Mouse (Mus musculus): ENCODE measurements around the gene Lemd1.
A peak's percentile ranks its signal among the peaks of the same experiment; 100 is the strongest.

The Lemd1 gene

DNA sequence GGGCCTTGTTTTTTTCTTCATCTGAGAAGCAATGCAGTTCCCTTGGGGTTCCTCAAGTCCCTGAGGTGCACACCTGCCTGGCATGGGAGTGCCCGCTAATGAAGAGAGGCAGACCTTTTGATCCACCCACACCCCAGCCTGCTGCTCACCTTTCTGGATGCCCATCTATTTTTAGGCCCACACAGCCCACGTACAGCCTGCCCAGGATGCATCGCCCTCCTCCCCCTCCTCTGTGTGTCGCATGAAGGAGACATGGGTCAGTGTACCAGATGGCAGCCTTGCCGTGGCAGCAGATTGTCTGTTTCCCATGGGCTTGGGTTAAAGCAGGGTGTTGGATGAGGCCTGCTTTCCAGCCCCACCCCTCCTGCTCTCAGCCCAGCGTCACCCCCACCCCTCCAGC lies 98.7 kb downstream of the Lemd1 start:
- DNase-seq (ENCODE audit: low spot score in 2 of 2) = no peak

DNA sequence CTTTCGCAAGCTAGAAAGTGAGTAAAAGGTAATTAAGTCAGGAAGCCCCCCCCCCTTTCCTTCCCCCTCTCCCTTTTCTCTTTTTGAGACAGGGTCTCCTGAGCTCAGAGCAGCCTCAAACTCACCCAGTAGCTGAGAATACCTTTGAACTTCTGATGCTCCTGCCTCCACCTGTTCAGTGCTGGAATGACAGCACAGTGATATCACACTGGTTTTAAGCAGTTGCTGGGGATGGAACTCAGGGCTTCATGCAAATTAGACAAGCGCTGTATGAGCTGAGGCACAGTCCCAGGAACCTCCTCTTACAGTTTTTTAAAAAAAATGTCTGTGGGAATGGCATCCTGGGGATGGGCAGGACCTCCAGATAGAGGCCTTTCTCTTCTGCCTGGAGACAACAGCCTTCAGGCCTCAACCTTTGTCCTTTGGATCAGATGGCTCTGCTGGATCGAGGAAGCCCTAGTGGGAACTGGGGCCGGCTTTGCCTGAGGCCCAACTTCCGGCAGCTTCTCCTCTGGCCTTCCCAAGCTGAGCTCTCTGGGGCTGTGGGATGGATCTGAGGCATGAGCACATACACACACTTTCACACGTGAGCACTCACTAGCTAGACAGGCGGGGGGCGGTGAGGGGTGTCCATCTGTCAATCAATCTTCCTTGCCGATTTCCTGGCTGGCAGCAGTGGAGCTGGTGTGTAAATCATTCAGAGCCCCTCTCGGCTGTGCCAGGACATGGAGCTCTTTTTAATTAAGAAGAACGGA lies 99.9 kb downstream of the Lemd1 start:
- DNase-seq (ENCODE audit: low spot score in 2 of 2) = no peak

DNA sequence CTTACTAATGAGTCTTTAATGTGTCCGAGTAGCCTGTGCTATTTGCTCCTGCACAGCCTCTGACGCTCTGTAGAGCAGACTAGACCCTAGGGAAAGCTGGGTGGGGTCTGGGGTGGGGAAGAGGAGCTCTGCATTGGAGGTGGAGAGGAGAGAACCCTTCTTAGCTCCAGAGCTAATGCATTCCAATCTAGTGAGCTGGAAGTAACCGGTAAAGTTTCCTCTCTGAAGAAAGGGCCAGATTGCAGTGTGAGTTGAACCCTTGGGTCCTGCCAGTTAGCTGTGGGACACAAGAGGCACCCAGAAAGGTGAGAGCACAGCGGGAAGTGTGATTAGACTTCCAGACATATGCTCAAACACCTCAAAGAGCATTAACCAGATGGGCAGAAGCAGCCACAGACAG lies 100.5 kb downstream of the Lemd1 start:
- no peak for DNase-seq (ENCODE audit: low spot score in 2 of 2)

DNA sequence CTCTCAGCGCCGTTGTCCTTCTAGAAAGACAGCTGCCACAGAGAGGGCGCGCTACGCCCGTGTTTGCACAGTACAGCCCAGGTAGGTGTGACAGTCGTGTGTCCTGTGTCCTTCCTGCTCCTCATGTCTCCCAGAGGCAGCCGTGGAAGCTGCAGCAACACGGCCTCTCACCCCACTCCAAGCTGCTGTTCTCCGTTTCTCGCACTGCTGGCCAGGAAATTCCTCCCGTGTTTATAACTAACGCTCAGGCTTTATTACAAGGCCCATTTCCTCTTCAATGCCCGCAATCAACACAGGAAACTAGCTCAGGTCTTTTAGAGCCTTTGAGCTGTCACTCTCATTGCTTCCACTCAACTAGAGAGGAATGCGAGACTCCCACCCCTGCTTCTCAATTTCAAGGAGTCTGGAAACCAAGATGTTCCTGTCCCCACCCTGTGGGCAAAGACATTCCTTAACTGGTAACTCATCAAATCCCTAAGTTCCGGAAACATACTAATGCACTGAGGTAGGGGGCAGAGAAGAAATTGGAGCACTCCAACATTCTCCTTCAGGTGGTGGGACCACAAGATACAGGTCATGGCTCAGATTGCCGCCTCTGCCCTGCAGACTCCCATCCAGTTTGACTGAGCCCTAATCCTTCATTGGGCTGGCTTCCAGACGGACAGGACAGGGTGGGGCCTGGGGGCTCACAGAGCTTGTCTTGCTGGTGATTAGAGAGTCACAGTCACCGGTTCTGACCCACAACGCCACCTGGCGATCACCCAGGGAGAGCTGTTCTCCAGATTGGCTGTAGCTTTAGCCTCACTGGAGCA lies 101.3 kb downstream of the Lemd1 start:
- DNase-seq (ENCODE audit: low spot score in 2 of 2) = no peak

DNA sequence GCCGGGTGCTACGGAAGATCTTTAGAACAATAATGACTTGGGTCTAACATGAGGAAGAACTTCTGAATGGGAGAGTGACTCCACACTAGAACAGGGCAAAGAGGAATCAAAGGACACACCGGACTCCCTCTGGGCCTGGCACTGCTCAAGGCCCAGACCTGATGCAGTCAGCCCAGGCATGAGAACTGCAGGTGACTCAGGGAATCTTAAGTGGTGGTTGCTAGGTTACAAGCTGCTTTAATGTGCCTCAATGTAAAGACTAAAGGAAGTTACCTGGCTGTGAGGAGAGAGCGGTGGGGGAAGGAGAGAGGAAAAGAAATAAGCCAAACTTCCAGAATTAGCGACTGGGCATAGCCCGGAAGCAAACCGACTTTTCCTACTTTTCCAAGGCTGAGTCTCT lies 104.3 kb downstream of the Lemd1 start:
- DNase-seq (ENCODE audit: low spot score in 2 of 2) = no peak

DNA sequence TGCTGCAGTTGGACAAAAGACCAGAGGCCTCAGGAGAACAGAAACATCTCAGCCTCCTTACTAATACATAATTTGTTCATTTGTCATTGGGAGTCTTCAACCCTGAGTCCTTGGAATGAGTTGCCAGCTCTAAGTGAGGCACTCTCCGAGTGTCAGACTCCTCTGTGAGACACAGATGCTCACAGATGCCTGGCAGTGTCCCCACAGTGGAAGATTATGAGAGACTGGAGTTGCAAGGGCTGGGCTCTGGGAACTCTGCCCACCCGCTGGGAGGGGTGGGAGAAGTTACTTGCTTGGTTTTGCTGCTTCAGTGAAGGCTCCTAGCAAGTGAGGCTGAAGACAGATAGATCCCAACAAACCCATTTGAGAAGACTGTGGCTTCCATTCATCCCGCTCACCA lies 104.8 kb downstream of the Lemd1 start:
- peak in 1 of 2 experiments; percentile 29 for DNase-seq (ENCODE audit: low spot score in 2 of 2)

DNA sequence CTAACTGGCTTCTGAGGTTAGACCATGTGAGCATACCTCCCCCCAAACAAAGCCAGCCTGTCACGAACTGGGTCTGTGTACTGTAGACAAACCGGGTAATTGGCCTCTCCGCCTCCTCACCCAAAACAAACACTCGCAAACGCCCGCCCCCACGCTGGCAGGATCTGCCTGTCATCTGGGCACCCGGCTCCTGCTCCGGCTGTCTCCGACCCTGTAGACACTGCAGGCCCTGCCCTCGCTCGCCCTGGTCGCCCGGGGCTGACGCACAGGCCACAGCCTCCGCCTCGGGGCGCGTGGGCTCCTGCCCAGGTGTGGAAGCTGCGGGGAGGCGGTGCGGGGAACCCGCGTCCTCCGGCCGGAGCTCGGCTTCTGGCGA lies 107.2 kb downstream of the Lemd1 start, which contains the start of gene Klhdc8a:
Gene Klhdc8a (plus strand): TSS at position 202 of the 376 bp plus-strand sequence.
- peak; percentile 60 to 61 for DNase-seq (ENCODE audit: low spot score in 2 of 2)

DNA sequence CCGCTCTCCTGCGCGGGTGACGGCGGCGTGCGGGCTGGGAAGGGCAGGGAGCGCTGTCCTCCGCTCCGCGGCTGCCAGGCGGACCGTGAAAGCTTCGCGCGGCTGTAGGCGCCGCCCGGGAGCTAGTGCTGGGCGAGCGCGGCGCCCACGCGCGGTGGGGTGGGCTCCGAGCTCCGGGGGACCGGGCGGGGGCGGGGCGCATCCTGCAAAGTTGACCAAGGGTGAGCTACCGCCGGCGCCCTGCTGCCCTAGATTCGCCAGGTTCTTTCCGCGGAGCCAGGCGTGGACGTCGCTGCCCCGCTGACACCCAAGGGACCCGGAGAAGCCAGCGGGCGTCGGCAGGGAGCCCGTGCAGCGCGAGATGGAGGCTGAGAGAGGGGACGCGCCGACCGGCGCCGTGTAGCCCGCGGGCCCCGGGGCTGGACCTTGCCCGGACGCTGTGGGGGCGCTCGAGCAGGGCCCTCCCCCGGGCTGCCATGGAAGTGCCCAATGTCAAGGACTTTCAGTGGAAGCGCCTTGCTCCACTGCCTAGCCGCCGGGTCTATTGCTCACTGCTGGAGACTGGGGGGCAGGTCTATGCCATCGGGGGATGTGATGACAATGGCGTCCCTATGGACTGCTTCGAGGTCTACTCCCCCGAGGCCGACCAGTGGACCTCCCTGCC lies 107.7 kb downstream of the Lemd1 start:
- DNase-seq (ENCODE audit: low spot score in 2 of 2) = peak in 1 of 2 experiments; percentile 33

DNA sequence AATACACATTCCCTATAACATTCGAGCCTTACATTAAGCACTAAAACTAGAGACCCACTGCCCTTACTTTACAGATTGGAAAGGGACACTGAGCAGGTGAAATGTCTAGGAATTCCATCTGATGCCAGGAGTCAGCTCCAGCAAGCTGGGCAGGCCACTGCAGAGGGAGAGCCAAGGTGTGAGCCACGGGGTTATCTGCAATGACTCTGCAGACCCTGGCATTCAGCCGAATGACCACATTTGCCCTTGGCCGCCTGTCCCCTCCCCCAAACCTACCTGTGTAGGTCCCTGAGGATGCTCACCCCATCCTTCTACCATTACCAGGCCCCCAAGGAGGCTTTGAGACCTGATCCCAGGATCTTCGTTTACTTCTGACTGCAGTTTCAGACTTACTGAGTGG lies 108.5 kb downstream of the Lemd1 start:
- DNase-seq (ENCODE audit: low spot score in 2 of 2) = no peak

DNA sequence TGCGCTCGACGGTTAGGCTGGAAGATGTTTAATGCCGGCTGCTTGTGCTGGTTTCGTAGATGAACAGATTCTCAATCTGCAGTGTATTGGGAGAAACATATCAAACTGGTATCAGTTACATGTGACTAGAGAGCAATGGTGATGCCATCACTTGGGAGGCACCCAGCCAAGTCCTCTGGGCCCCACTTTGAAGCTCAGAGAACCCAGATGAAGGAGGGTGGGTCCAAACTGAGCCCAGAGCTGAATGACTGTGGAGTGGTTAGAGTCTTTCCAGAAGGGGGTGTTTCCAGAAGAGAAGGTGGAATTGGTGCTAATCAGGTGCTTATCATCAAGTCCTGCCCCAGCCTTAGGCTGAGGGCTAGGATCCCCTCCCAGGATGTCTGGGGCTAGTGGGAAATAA lies 110.0 kb downstream of the Lemd1 start:
- no peak for DNase-seq (ENCODE audit: low spot score in 2 of 2)

DNA sequence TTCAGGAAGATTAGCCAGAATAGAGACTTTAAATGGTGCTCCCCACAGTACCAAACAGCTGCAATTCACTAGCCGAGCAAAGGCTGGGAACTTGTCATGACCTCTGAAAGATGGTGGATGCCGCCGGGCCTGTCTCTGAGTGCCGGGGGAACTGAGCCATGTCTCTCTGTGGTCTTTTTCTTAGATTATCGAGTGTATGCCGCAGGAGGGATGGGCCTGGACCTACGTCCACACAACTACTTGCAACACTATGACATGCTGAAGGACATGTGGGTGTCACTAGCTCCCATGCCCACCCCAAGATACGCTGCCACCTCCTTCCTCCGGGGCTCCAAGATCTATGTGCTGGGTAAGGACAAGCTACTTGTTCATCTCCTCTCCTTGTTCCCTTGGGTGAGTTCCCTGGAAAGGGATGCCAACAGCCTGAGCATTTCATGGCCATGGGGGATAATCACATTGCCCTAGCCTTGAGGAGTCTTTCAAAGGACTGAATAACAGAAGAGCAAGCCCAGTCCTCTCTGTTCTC lies 111.2 kb downstream of the Lemd1 start:
- no peak for DNase-seq (ENCODE audit: low spot score in 2 of 2)

DNA sequence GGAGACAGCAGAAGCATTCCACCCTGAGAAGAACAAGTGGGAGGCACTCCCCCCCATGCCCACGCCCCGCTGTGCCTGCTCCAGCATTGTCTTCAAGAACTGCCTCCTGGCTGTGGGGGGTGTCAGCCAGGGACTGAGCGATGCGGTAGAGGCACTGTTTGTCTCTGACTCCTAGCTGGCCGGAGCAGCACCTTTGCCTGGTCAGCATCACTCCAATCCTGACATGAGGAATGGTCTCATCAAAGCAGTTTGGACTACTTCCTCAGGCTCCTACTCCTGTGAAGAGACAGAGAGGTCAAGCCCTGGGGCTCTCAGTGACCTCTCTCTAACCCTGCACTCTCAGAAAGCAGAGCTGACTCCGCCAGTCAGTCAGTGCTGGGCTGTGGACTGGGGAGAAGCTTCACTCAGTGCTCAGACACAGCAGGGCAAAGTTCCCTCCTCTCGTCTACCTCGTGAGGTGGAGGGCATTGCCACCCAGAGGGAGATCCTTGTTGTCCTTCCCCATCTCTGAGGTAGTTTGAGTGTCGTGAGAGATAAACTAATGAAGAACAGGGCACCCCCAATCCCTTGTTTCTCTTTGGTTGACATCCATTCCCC lies 113.5 kb downstream of the Lemd1 start:
- no peak for DNase-seq (ENCODE audit: low spot score in 2 of 2)

DNA sequence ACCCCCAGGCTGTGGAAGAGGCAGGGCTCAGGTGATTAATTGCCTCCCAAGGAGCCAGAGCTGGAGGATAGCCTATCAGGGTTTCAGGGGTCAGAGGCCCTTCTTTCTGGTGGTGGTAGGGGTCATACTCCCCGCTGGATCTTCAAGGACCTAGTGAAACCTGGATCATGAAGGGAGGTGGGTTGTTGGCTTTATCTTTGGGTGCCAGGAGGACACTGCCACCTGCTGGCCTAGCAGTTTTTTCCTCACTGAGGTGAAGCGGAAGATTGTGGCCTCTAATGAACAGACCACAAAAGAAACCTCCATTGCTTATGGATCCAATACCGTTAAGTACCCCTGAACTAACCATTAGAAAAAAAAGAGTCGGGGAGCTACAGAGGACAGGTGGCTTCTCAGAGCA lies 114.9 kb downstream of the Lemd1 start:
- DNase-seq (ENCODE audit: low spot score in 2 of 2) = peak in 1 of 2 experiments; percentile 56

DNA sequence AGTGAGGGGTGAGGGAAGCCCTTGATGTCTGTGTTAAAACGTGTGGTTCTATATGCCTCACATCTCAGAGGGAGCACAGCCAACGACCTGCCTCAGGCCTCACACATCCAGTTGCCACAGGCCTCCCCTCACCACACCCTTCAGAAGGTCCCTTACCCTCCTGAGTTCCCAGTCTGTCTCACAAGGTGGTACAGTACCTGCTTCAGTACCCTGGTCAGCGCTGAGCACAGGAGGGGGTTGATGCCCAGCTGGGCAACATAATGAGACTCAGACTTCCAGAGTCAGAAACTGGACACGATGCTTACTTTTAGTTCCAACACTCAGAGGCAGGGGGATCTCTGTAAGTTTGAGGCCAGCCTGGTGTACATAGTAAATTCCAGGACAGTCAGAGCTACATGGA lies 115.6 kb downstream of the Lemd1 start:
- DNase-seq (ENCODE audit: low spot score in 2 of 2) = no peak

DNA sequence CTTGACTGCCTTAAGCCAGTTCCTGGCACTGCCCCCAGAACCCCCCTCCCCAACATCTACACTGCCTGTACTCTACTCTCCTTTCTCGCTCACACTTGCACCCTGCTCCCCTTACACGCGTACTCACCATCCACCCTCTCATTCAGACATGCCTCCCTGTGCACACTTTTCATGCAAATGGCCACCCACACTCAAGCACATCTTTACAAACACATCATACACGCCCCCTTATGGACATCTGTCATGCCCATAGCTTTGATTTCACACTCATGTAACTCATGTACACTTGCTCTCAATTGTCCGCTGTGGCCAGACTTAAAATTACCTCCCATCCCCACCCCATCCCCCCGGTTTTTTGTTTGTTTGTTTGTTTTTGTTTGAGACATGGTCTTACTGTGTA lies 116.7 kb downstream of the Lemd1 start:
- peak in 1 of 2 experiments; percentile 29 for DNase-seq (ENCODE audit: low spot score in 2 of 2)

DNA sequence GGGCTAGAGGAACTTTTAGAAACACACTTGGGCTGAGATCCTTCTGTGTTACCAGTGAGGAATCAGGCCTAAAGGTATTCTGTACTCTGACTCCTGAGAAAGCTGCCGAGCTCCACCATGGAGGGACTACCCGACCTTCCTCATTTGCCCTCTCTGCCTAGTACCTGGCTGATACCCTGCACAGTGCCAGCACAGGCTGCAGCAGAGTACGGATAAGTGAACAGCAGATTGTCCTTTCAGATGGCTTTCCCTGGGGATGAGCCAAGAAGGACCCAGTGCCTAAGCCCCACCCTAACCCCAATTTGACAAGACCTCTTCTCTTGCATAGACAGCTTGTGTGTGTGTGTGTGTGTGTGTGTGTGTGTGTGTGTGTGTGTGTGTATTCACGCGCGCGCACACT lies 117.4 kb downstream of the Lemd1 start:
- DNase-seq (ENCODE audit: low spot score in 2 of 2) = no peak

Measured in frontal cortex, postnatal 36 days (tissue).